Mouse (Mus musculus) gonadal fat pad, adult 2 months (tissue): Measurements from ENCODE around the gene Gm3532. TPM values are rescaled to one million over a fixed set of nuclear protein-coding genes. Genes with fewer than 3 reads are reported as not detected.
"Not testable (repeated sequence)": the region's sequence is repeated elsewhere in the genome, so short reads cannot be mapped to it uniquely, and the experiment has no call there.

Experiments
- DNase-seq: peaks from one replicate; pipeline ENCODE4 v3.0.0-alpha.2; 2012; ENCODE audit warnings: low read depth
- polyA plus RNA-seq: library from polyadenylated mRNA; depleted of rRNA; stranded (reverse); fragments of >200 nt; gene quantifications from 2 replicates; pipeline ENCODE4 v1.2.3, GENCODE M21; 2012; rRNA removed

Gm3532 gene
- polyA plus RNA-seq, result not detected in 2 replicates

DNA sequence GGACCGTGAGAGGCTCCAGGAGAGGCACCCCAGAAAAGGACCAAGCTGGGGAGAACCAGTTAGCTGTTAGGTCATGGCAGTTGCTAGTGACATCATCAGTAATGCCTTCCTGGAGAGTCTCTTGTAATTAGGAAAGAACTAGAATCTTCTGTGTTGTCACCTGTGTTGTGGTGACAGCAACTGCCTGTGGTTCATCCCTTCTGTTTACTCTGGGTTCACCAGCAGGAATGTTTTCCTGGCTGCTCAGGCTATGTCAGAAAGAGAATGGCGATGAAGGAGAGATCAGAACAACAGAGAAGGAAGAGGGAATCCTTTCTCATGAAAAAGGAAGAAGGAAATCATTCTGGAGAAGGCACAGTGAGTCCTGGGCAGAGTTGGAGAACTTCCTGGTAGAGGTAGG lies at the start of gene Gm3532:
Gm3532 (plus strand) TSS at position 301 of the 400 bp plus-strand sequence.
- DNase-seq, result not testable (repeated sequence)

GRCm38 (mm10) chr14:5501374-5501773 lies 36.9 kb upstream of the Gm3532 start, which contains the start of gene Gm3488:
Gene Gm3488, plus strand, starts transcription at chr14:5501674.
- DNase-seq, result not testable (repeated sequence)

Other genes with a start within 250 kb of the Gm3532 start
- gene Gm3542, start 203.6 kb upstream of the Gm3532 start, polyA plus RNA-seq, result not detected in 2 replicates
- 0.23 TPM in 1 of 2 replicates, not detected in the other for gene Gm3500, start 149.4 kb upstream of the Gm3532 start, polyA plus RNA-seq
- 0.81 TPM in 1 of 2 replicates, not detected in the other for gene Gm3194, start 83.0 kb upstream of the Gm3532 start, polyA plus RNA-seq
- gene Gm8246, start 60.7 kb upstream of the Gm3532 start, polyA plus RNA-seq, result not detected in 2 replicates
- gene Gm3187, start 54.3 kb upstream of the Gm3532 start, polyA plus RNA-seq, result not detected in 2 replicates
- gene Gm3488, start 36.8 kb upstream of the Gm3532 start, polyA plus RNA-seq, result 0.15 and 0.51 TPM in 2 replicates
- gene Gm8265, start 94.5 kb downstream of the Gm3532 start, polyA plus RNA-seq, result not detected in 2 replicates
- not detected in 2 replicates for gene Gm9603, start 149.0 kb downstream of the Gm3532 start, polyA plus RNA-seq
- 1.4 and 3.4 TPM in 2 replicates for gene Gm3373, start 203.1 kb downstream of the Gm3532 start, polyA plus RNA-seq